Mouse (Mus musculus) CH12.LX (cell line): Measurements from ENCODE around the gene Defb47. TPM values are rescaled to one million over a fixed set of nuclear protein-coding genes. Genes with fewer than 3 reads are reported as not detected.

ENCODE experiments used
- DNase-seq: peaks from one replicate; pipeline ENCODE4 v3.0.0-alpha.2; 2013; ENCODE audit errors: extremely low read depth
- H3K27ac ChIP-seq: 2 replicates; pipeline ENCODE4 v1.5.1; 2012; ENCODE audit warnings: low read depth, mild to moderate bottlenecking, control low read depth, moderate library complexity; ENCODE audit not compliant: insufficient read depth
- H3K27me3 ChIP-seq: replicated peaks from 2 replicates; pipeline ENCODE3; 2012; ENCODE audit warnings: inconsistent platforms
- H3K36me3 ChIP-seq, 2 experiments: replicated peaks in 1 of 2; 2 replicates each; pipeline versions ENCODE3 to v1.6.1; 2012; ENCODE audit warnings: inconsistent platforms in 1 of 2, low read length in 1 of 2, mild to moderate bottlenecking in 1 of 2, mixed read lengths in 1 of 2, moderate library complexity in 1 of 2; ENCODE audit not compliant: control insufficient read depth in 1 of 2, insufficient read depth in 1 of 2
- H3K4me1 ChIP-seq, 2 experiments: 2 replicates each; pipeline ENCODE4 v1.6.1; 2012; ENCODE audit warnings: inconsistent platforms in 1 of 2, moderate library complexity in 1 of 2; ENCODE audit not compliant: insufficient read depth in 2 of 2, control insufficient read depth in 1 of 2
- H3K4me2 ChIP-seq: 2 replicates; pipeline ENCODE4 v1.6.1; 2012; ENCODE audit warnings: low read depth, mild to moderate bottlenecking, control low read depth; ENCODE audit not compliant: poor library complexity, insufficient read depth, severe bottlenecking
- H3K4me3 ChIP-seq, 3 experiments: fragments of 150-350 bp in 1 of 3; sonication (generic) in 1 of 3; replicated peaks in 1 of 3; 2 replicates each; pipeline versions ENCODE3 to v1.5.1; 2011 to 2012; ENCODE audit warnings: low read depth in 2 of 3, low read length in 2 of 3, mild to moderate bottlenecking in 2 of 3, moderate library complexity in 2 of 3, control low read depth in 1 of 3, improper control_type of control experiment in 1 of 3, inconsistent platforms in 1 of 3, mixed read lengths in 1 of 3; ENCODE audit not compliant: poor library complexity in 1 of 3
- H3K79me2 ChIP-seq: replicated peaks from 2 replicates; pipeline ENCODE4 v1.6.1; 2012; ENCODE audit warnings: mild to moderate bottlenecking, moderate library complexity; ENCODE audit not compliant: control insufficient read depth, poor library complexity, insufficient read depth, severe bottlenecking; ENCODE audit errors: extremely low read depth
- H3K9ac ChIP-seq: 2 replicates; pipeline ENCODE4 v1.6.1; 2012; ENCODE audit warnings: low read depth, mild to moderate bottlenecking, control low read depth, moderate library complexity; ENCODE audit not compliant: insufficient read depth
- H3K9me3 ChIP-seq: replicated peaks from 2 replicates; pipeline ENCODE3; 2012; ENCODE audit warnings: low read length, inconsistent platforms, mixed read lengths
- CHD1 ChIP-seq: IDR thresholded peaks from 2 replicates; pipeline ENCODE4 v1.6.1; 2012; ENCODE audit warnings: low read depth, low read length, improper control_type of control experiment, inconsistent platforms
- CTCF ChIP-seq, 2 experiments: IDR thresholded peaks in 1 of 2; conservative IDR thresholded peaks in 1 of 2; 2 replicates each; pipeline ENCODE4 v1.5.1; 2011 to 2012; ENCODE audit warnings: low read depth in 2 of 2, low read length in 2 of 2, improper control_type of control experiment in 1 of 2, inconsistent platforms in 1 of 2, mild to moderate bottlenecking in 1 of 2, moderate library complexity in 1 of 2
- EP300 ChIP-seq: IDR thresholded peaks from 2 replicates; pipeline ENCODE4 v1.6.1; 2011; ENCODE audit warnings: low read length, improper control_type of control experiment
- ETS1 ChIP-seq: conservative IDR thresholded peaks from 2 replicates; pipeline ENCODE4 v1.6.1; 2012; ENCODE audit warnings: low read depth, mild to moderate bottlenecking, inconsistent platforms, low read length, improper control_type of control experiment, moderate library complexity
- HCFC1 ChIP-seq: IDR thresholded peaks from 2 replicates; pipeline ENCODE4 v1.6.1; 2012; ENCODE audit warnings: low read depth, mild to moderate bottlenecking, inconsistent platforms, low read length, improper control_type of control experiment
- IRF4 ChIP-seq: IDR thresholded peaks from 2 replicates; pipeline ENCODE4 v1.6.1; 2014; ENCODE audit warnings: low read depth, mild to moderate bottlenecking, inconsistent platforms, low read length, improper control_type of control experiment
- JUN ChIP-seq: IDR thresholded peaks from 2 replicates; pipeline ENCODE4 v1.6.1; 2011; ENCODE audit warnings: low read depth, mild to moderate bottlenecking, low read length, improper control_type of control experiment, moderate library complexity; ENCODE audit not compliant: insufficient read depth
- KAT2A ChIP-seq: IDR thresholded peaks from 2 replicates; pipeline ENCODE4 v1.6.1; 2012; ENCODE audit warnings: low read length, improper control_type of control experiment, inconsistent platforms; ENCODE audit not compliant: insufficient replicate concordance
- MAFK ChIP-seq: IDR thresholded peaks from 2 replicates; pipeline ENCODE4 v1.6.1; 2011; ENCODE audit warnings: low read length, improper control_type of control experiment; ENCODE audit not compliant: insufficient replicate concordance
- MAX ChIP-seq: IDR thresholded peaks from 2 replicates; pipeline ENCODE4 v1.6.1; 2011; ENCODE audit warnings: low read length, improper control_type of control experiment
- MEF2A ChIP-seq: IDR thresholded peaks from 2 replicates; pipeline ENCODE4 v1.6.1; 2014; ENCODE audit warnings: low read depth, mild to moderate bottlenecking, inconsistent platforms, low read length, improper control_type of control experiment, borderline replicate concordance
- MYC ChIP-seq: IDR thresholded peaks from 2 replicates; pipeline ENCODE4 v1.6.1; 2011; ENCODE audit warnings: low read depth, mild to moderate bottlenecking, improper control_type of control experiment, low read length
- NELFE ChIP-seq: IDR thresholded peaks from 2 replicates; pipeline ENCODE4 v1.6.1; 2011; ENCODE audit warnings: low read depth, low read length, improper control_type of control experiment
- NRF1 ChIP-seq: IDR thresholded peaks from 2 replicates; pipeline ENCODE4 v1.6.1; 2014; ENCODE audit warnings: low read depth, mild to moderate bottlenecking, inconsistent platforms, low read length, improper control_type of control experiment, moderate library complexity
- RAD21 ChIP-seq: IDR thresholded peaks from 2 replicates; pipeline ENCODE4 v1.6.1; 2011; ENCODE audit warnings: low read depth, mild to moderate bottlenecking, low read length, improper control_type of control experiment, moderate library complexity
- RCOR1 ChIP-seq: conservative IDR thresholded peaks from 2 replicates; pipeline ENCODE4 v1.6.1; 2012; ENCODE audit warnings: low read depth, mild to moderate bottlenecking, inconsistent platforms, low read length, improper control_type of control experiment
- SMC3 ChIP-seq: IDR thresholded peaks from 2 replicates; pipeline ENCODE4 v1.6.1; 2011; ENCODE audit warnings: low read depth, low read length, improper control_type of control experiment
- TBP ChIP-seq: conservative IDR thresholded peaks from 2 replicates; pipeline ENCODE4 v1.6.1; 2011; ENCODE audit warnings: low read depth, low read length, improper control_type of control experiment
- USF1 ChIP-seq: IDR thresholded peaks from 2 replicates; pipeline ENCODE4 v1.6.1; 2014; ENCODE audit warnings: low read depth, mild to moderate bottlenecking, inconsistent platforms, low read length, improper control_type of control experiment
- USF2 ChIP-seq: conservative IDR thresholded peaks from 2 replicates; pipeline ENCODE4 v1.6.1; 2011; ENCODE audit warnings: low read depth, low read length, improper control_type of control experiment
- ZMIZ1 ChIP-seq: IDR thresholded peaks from 2 replicates; pipeline ENCODE4 v1.6.1; 2012; ENCODE audit warnings: low read depth, mild to moderate bottlenecking, inconsistent platforms, low read length, improper control_type of control experiment
- ZNF384 ChIP-seq: IDR thresholded peaks from 2 replicates; pipeline ENCODE4 v1.6.1; 2012; ENCODE audit warnings: low read depth, low read length, improper control_type of control experiment, inconsistent platforms
- dilution Hi-C: fragments of 300-500 bp; cut with MboI; formaldehyde crosslinking; loops from 2 replicates; pipeline ENCODE4 v1.14.3; 2020; ENCODE audit warnings: low sequenced_read_pairs; ENCODE audit not compliant: extremely low pct_unique_long_range_greater_than_20kb, extremely low pct_ligation_motif_present
- in situ Hi-C: fragments of 300-500 bp; cut with MboI; formaldehyde crosslinking; loops from 3 replicates; pipeline ENCODE4 v1.14.3; 2019; ENCODE audit warnings: low sequenced_read_pairs, low pct_ligation_motif_present, low pct_unique_long_range_greater_than_20kb, mixed read lengths
- polyA plus RNA-seq: library from polyadenylated mRNA; unstranded; fragments of >175 nt; gene quantifications from 2 replicates; pipeline ENCODE4 v1.2.1, GENCODE M21; 2012; ENCODE audit warnings: low read depth; ENCODE audit not compliant: insufficient read length
- total RNA-seq, 2 experiments: library from RNA; depleted of rRNA; stranded (reverse); fragments of 300-350 nt in 1 of 2; fragments of >200 nt in 1 of 2; gene quantifications; 2 replicates each; pipeline ENCODE4 v1.2.3; 2012 to 2014

The Defb47 gene
- total and polyA plus RNA-seq, 3 experiments = not detected

DNA sequence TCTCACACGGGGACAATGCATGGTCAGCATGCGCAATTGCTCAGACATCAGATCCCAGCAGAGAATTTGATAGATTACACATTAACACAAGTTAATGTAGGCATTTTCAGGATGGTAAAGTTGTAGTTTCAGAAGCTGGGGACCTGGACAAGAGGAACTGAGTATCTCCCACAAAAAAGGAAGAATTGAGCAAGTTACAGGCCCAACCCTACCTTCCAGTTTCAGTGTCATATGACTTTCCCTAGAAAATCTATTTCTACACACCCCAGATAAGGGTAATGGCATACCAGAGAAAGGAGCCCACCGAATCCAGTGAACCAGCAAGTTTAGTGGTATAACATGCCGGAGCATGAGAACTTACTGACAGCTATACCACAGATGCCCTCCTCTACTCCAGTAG is 34.2 kb upstream of the Defb47 start:
- Histone ChIP-seq H3K4me1 (no peaks in the 10 kb centered on the region), H3K36me3 (peaks cover 0 to 7% of the 10 kb centered on the region in 2 experiments), H3K4me2 (no peak overlapping the region), H3K27ac (no peak overlapping the region), H3K9me3 (no peaks in the 10 kb centered on the region), H3K27me3 (no peaks in the 10 kb centered on the region), H3K79me2 (no peaks in the 10 kb centered on the region), H3K4me3 (no peak overlapping the region), H3K9ac (no peak overlapping the region)
- in situ Hi-C loops = no loop called here
- TF ChIP-seq ETS1 (no peak), IRF4 (no peak), MAFK (no peak), TBP (no peak), MYC (no peak), HCFC1 (no peak), CHD1 (no peak), USF2 (no peak), ZMIZ1 (no peak), ZNF384 (no peak), MAX (no peak)
- no peak for DNase-seq
- dilution Hi-C loops = no loop called here

DNA sequence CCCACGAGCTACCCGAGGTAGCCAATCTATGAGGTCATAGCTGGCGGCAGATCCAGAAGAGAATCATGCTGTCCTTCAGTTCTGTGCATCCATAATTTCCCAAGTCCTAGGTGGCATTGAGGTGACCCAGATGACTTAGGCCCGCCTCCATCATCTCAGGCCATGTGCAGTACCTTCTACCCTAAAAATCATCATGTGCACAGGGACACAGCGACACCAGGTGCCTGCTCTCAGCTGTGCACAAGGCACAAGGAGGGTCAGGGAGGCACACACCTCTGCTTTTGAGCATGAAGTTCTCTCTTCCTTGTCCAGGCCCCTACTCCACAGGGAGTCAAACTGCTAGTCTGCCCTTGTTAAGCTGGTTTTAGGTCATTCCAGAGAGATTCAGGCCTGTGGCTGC is 32.5 kb upstream of the Defb47 start:
- Histone ChIP-seq H3K9ac (no peak overlapping the region), H3K9me3 (no peaks in the 10 kb centered on the region), H3K4me1 (no peaks in the 10 kb centered on the region), H3K4me2 (no peak overlapping the region), H3K79me2 (no peaks in the 10 kb centered on the region)
- in situ Hi-C loops = no loop called here
- TF ChIP-seq KAT2A (no peak), SMC3 (peak; percentile 51), IRF4 (no peak), TBP (no peak), NELFE (no peak), EP300 (no peak), RCOR1 (no peak), USF1 (no peak), NRF1 (no peak), CTCF (conservative IDR thresholded peaks at IDR 0.05 in 1 of 2, IDR thresholded peaks at IDR 0.05 in 1 of 2; ENCODE audit: low read depth in 2 of 2, low read length in 2 of 2) (peak in 1 of 2 experiments; percentile 53; a peak in 2 of 4 replicates), JUN (no peak), RAD21 (peak; percentile 57), USF2 (no peak), MEF2A (no peak)
- TF ChIP-seq, all 38 proteins: peak for 3
- Histone ChIP-seq H3K27me3 (no peaks in the 10 kb centered on the region), H3K27ac (no peak overlapping the region), H3K36me3 (peaks cover 0 to 4% of the 10 kb centered on the region in 2 experiments), H3K4me3 (no peak overlapping the region)
- dilution Hi-C loops = no loop called here
- no peak for DNase-seq
